8 mouse cellular contexts compared by ENCODE assay signal in genomic region chr2:170511073-170511891, GRCm38 (mm10). TPM values are rescaled to one million over a fixed set of nuclear protein-coding genes. Genes with fewer than 3 reads are reported as not detected.
DNase-seq lines count a peak whose midpoint lies in the region; ATAC-seq lines count a peak whose summit lies in the region.

No protein-coding gene starts in this region.

- ATAC-seq in erythroid progenitor cell, adult 5-6 weeks (replicated peaks; ENCODE audit: low FRiP score, poor library complexity, severe bottlenecking) = peak; percentile 96
- peak; percentile 58; the same call in 1 of the 2 replicates for ATAC-seq in heart, embryonic 14.5 days (ENCODE audit: insufficient number of reproducible peaks, insufficient read depth, low FRiP score, low read depth)
- ATAC-seq in liver, embryonic 13.5 days (ENCODE audit: low read depth) = peak; percentile 75
- ATAC-seq in stomach, embryonic 16.5 days (ENCODE audit: insufficient read depth, low FRiP score) = peak; percentile 73

- peak; percentile 91 for DNase-seq in CD4-positive helper T cell, adult 2 months (ENCODE audit: low read depth, low spot score)
- DNase-seq in brain, embryonic 18.5 days (ENCODE audit: low read depth, low spot score) = peak; percentile 69
- peak; percentile 94 for DNase-seq in kidney, postnatal 14 days
- DNase-seq in liver, embryonic 13.5 days = peak; percentile 83
- DNase-seq in neural tube, embryonic 10.5 days (ENCODE audit: extremely low spot score, low spot score) = peak; percentile 95

- peaks cover 9% of the 10 kb centered on the region for H3K36me3 ChIP-seq in heart, embryonic 14.5 days (ENCODE audit: control insufficient read depth, insufficient read depth, low read length)
- H3K36me3 ChIP-seq in liver, embryonic 13.5 days = peaks cover 9% of the 10 kb centered on the region
- no peaks in the 10 kb centered on the region for H3K36me3 ChIP-seq in stomach, embryonic 16.5 days (ENCODE audit: control insufficient read depth, insufficient read depth, low read length)

- H3K27ac ChIP-seq in heart, embryonic 14.5 days (replicated peaks in 1 of 2; ENCODE audit: control insufficient read depth in 1 of 2, insufficient read depth in 1 of 2, low read depth in 2 of 2, low read length in 2 of 2) = peak overlapping the region; percentile 60 to 93
- H3K27ac ChIP-seq in liver, embryonic 13.5 days = peak overlapping the region; percentile 55
- H3K27ac ChIP-seq in stomach, embryonic 16.5 days (ENCODE audit: low read length) = peak overlapping the region; percentile 75

- peaks cover 7 to 11% of the 10 kb centered on the region in 2 experiments for H3K4me1 ChIP-seq in heart, embryonic 14.5 days (ENCODE audit: control insufficient read depth in 2 of 2, insufficient read depth in 2 of 2, low read length in 2 of 2)
- peaks cover 39% of the 10 kb centered on the region for H3K4me1 ChIP-seq in liver, embryonic 13.5 days (replicated peaks)
- H3K4me1 ChIP-seq in stomach, embryonic 16.5 days (ENCODE audit: control insufficient read depth, insufficient read depth, low read length) = peaks cover 14% of the 10 kb centered on the region

- 1% methylated on average over 61 of the region's 69 CpGs for WGBS in heart, embryonic 14.5 days
- WGBS in liver, embryonic 13.5 days (ENCODE audit: insufficient replicate concordance) = under 1% methylated on average over 69 of the region's 69 CpGs
- under 1% methylated on average over 65 of the region's 69 CpGs for WGBS in stomach, embryonic 16.5 days

- H3K9ac ChIP-seq in heart, embryonic 14.5 days (ENCODE audit: low read length) = peak overlapping the region; percentile 90
- H3K9ac ChIP-seq in liver, embryonic 13.5 days = peak overlapping the region; percentile 92
- H3K9ac ChIP-seq in stomach, embryonic 16.5 days (ENCODE audit: low read length) = peak overlapping the region; percentile 89

- H3K27me3 ChIP-seq in heart, embryonic 14.5 days (ENCODE audit: control insufficient read depth, insufficient read depth, low read length) = peaks cover 19% of the 10 kb centered on the region
- 0 out of 2 replicates have a peak, but pooled peaks cover 5% of the 10 kb centered on the region for H3K27me3 ChIP-seq in liver, embryonic 13.5 days
- no peaks in the 10 kb centered on the region for H3K27me3 ChIP-seq in stomach, embryonic 16.5 days (ENCODE audit: control insufficient read depth, insufficient read depth, low read length)

- no peaks in the 10 kb centered on the region for H3K9me3 ChIP-seq in heart, embryonic 14.5 days (ENCODE audit: control insufficient read depth, low read length)
- H3K9me3 ChIP-seq in liver, embryonic 13.5 days (replicated peaks) = no peaks in the 10 kb centered on the region
- no peaks in the 10 kb centered on the region for H3K9me3 ChIP-seq in stomach, embryonic 16.5 days (replicated peaks; ENCODE audit: control insufficient read depth, low read length)

- H3K4me2 ChIP-seq in heart, embryonic 14.5 days (ENCODE audit: low read length) = peak overlapping the region; percentile 72
- H3K4me2 ChIP-seq in liver, embryonic 13.5 days = peak overlapping the region; percentile 78
- peak overlapping the region; percentile 71 for H3K4me2 ChIP-seq in stomach, embryonic 16.5 days (ENCODE audit: low read depth, low read length)

- H3K4me3 ChIP-seq in heart, embryonic 14.5 days (ENCODE audit: control insufficient read depth in 1 of 2, insufficient read depth in 1 of 2, low read depth in 1 of 2, low read length in 2 of 2) = peak overlapping the region; percentile 83 to 94
- peak overlapping the region; percentile 96 for H3K4me3 ChIP-seq in liver, embryonic 13.5 days (replicated peaks)
- peak overlapping the region; percentile 86 for H3K4me3 ChIP-seq in stomach, embryonic 16.5 days (replicated peaks; ENCODE audit: low read length)

RNA-seq across cellular contexts. Expression of gene Cyp24a1, which starts 14.3 kb away (rescaled TPM):
- not detected in 2 replicates for total RNA-seq in erythroid progenitor cell, adult 5-6 weeks (2015; ENCODE audit: low replicate concordance)
- not detected in 2 replicates for total RNA-seq in erythroid progenitor cell, adult 5-6 weeks (2017; ENCODE audit: low replicate concordance)
- not detected in 2 replicates for polyA plus RNA-seq in heart, embryonic 14.5 days (2014; fragmentation: Nextera tagmentation; extraction: Ambion mirVana)
- 0.02 TPM in 1 of 2 replicates, not detected in the other for polyA plus RNA-seq in liver, embryonic 13.5 days (2015; fragmentation: Nextera tagmentation; extraction: Ambion mirVana)
- polyA plus RNA-seq in stomach, embryonic 16.5 days (2015; fragmentation: Nextera tagmentation; extraction: Ambion mirVana) = not detected in 2 replicates

RNA-seq across cellular contexts. Expression of gene Pfdn4, which starts 15.1 kb away (rescaled TPM):
- total RNA-seq in erythroid progenitor cell, adult 5-6 weeks (2015; ENCODE audit: low replicate concordance) = 11.5 and 18.9 TPM in 2 replicates
- 19.9 and 25.6 TPM in 2 replicates for total RNA-seq in erythroid progenitor cell, adult 5-6 weeks (2017; ENCODE audit: low replicate concordance)
- 48.1 and 49.1 TPM in 2 replicates for polyA plus RNA-seq in heart, embryonic 14.5 days (2014; fragmentation: Nextera tagmentation; extraction: Ambion mirVana)
- 50.0 and 61.9 TPM in 2 replicates for polyA plus RNA-seq in liver, embryonic 13.5 days (2015; fragmentation: Nextera tagmentation; extraction: Ambion mirVana)
- polyA plus RNA-seq in stomach, embryonic 16.5 days (2015; fragmentation: Nextera tagmentation; extraction: Ambion mirVana) = 53.0 and 67.3 TPM in 2 replicates

Comparison
In these comparisons a context has a peak if more than half of its experiments do, and no peak if none do; other contexts are left out.
1. Peak in every context shown above with its lines: DNase-seq, ATAC-seq, H3K4me3 ChIP-seq and H3K27ac ChIP-seq.